Mouse (Mus musculus): ENCODE data around the gene Rab3a. TPM values are rescaled to one million over a fixed set of nuclear protein-coding genes. Genes with fewer than 3 reads are reported as not detected.
A peak's percentile ranks its signal among the peaks of the same experiment; 100 is the strongest.

The Rab3a gene
- total RNA-seq, 2 experiments from 2014 or later: 2.1 to 3.3 TPM

- ATAC-seq (ENCODE audit: poor library complexity, severe bottlenecking): no peak
These were observed 3.2 kb downstream of the Rab3a start for GRCm38 (mm10) chr8:70757523-70758307.

- ATAC-seq (ENCODE audit: poor library complexity, severe bottlenecking): no peak
These were observed 3.8 kb downstream of the Rab3a start for GRCm38 (mm10) chr8:70758308-70758615.

- ATAC-seq (ENCODE audit: poor library complexity, severe bottlenecking): no peak
These were observed 4.4 kb downstream of the Rab3a start for GRCm38 (mm10) chr8:70758616-70759561.

- ATAC-seq (ENCODE audit: poor library complexity, severe bottlenecking): no peak
These were observed 5.9 kb downstream of the Rab3a start for GRCm38 (mm10) chr8:70760350-70760749.

- ATAC-seq (ENCODE audit: poor library complexity, severe bottlenecking): peak; percentile 88
These were observed 6.4 kb downstream of the Rab3a start, which contains the start of gene Mpv17l2 for GRCm38 (mm10) chr8:70760775-70761406. Mpv17l2 (minus strand) TSS chr8:70760946.

- no peak for ATAC-seq (ENCODE audit: poor library complexity, severe bottlenecking)
These were observed 7.6 kb downstream of the Rab3a start for GRCm38 (mm10) chr8:70762118-70762517.

- no peak for ATAC-seq (ENCODE audit: poor library complexity, severe bottlenecking)
These were observed 8.9 kb downstream of the Rab3a start for GRCm38 (mm10) chr8:70763354-70763753.

- no peak for ATAC-seq (ENCODE audit: poor library complexity, severe bottlenecking)
These were observed 9.5 kb downstream of the Rab3a start for GRCm38 (mm10) chr8:70764026-70764425.

GRCm38 (mm10) chr8:70764676-70765075 is 10.2 kb downstream of the Rab3a start:
- no peak for ATAC-seq (ENCODE audit: poor library complexity, severe bottlenecking)

GRCm38 (mm10) chr8:70765329-70765728 is 10.8 kb downstream of the Rab3a start:
- 0 out of 2 replicates have a peak, but pooled peaks have one; percentile 9 for ATAC-seq (ENCODE audit: poor library complexity, severe bottlenecking)

- peak; percentile 1; the same call in 1 of the 2 replicates for ATAC-seq (ENCODE audit: poor library complexity, severe bottlenecking)
These were observed 11.5 kb downstream of the Rab3a start for GRCm38 (mm10) chr8:70765838-70766570.

- ATAC-seq (ENCODE audit: poor library complexity, severe bottlenecking): peak; percentile 24
These were observed 12.3 kb downstream of the Rab3a start for GRCm38 (mm10) chr8:70766571-70767440.

GRCm38 (mm10) chr8:70767503-70767902 is 13.0 kb downstream of the Rab3a start:
- no peak for ATAC-seq (ENCODE audit: poor library complexity, severe bottlenecking)

GRCm38 (mm10) chr8:70768231-70768776 is 13.8 kb downstream of the Rab3a start:
- ATAC-seq (ENCODE audit: poor library complexity, severe bottlenecking): peak; percentile 33

GRCm38 (mm10) chr8:70768956-70769355 is 14.5 kb downstream of the Rab3a start:
- ATAC-seq (ENCODE audit: poor library complexity, severe bottlenecking): no peak

GRCm38 (mm10) chr8:70769359-70769758 is 14.9 kb downstream of the Rab3a start:
- ATAC-seq (ENCODE audit: poor library complexity, severe bottlenecking): peak; percentile 77

GRCm38 (mm10) chr8:70769858-70770257 is 15.4 kb downstream of the Rab3a start:
- ATAC-seq (ENCODE audit: poor library complexity, severe bottlenecking): no peak

GRCm38 (mm10) chr8:70770748-70771147 is 16.3 kb downstream of the Rab3a start:
- no peak for ATAC-seq (ENCODE audit: poor library complexity, severe bottlenecking)

GRCm38 (mm10) chr8:70771217-70771616 is 16.7 kb downstream of the Rab3a start:
- ATAC-seq (ENCODE audit: poor library complexity, severe bottlenecking): no peak
